Mouse (Mus musculus) layer of hippocampus, postnatal 36 days (tissue): ENCODE results near the gene Slc46a3. TPM values are rescaled to one million over a fixed set of nuclear protein-coding genes. Genes with fewer than 3 reads are reported as not detected.
"Not testable (repeated sequence)": the region's sequence is repeated elsewhere in the genome, so short reads cannot be mapped to it uniquely, and the experiment has no call there.

Source experiments
- DNase-seq, 2 experiments: peaks; one replicate each; pipeline ENCODE4 v3.0.0; 2022
- total RNA-seq, 2 experiments: library from RNA; stranded (reverse); gene quantifications; 2 replicates each; pipeline ENCODE4 v1.2.3; 2021

The Slc46a3 gene
- 1 to 10 TPM; 6.7 to 7.8 TPM for total RNA-seq

- DNase-seq = peak; percentile 93 to 96
Observed at GRCm38 (mm10) chr5:147894455-147895076, at the start of gene Slc46a3. Gene Slc46a3 (minus strand): TSS chr5:147894815.

- no peak for DNase-seq
Observed at GRCm38 (mm10) chr5:147939226-147939625, 44.6 kb upstream of the Slc46a3 start.

- no peak for DNase-seq
Observed at GRCm38 (mm10) chr5:147935096-147935495, 40.5 kb upstream of the Slc46a3 start.

- DNase-seq = no peak
Observed at GRCm38 (mm10) chr5:147928668-147929497, 34.3 kb upstream of the Slc46a3 start.

- DNase-seq = no peak
Observed at GRCm38 (mm10) chr5:147925935-147926604, 31.5 kb upstream of the Slc46a3 start.

- DNase-seq = no peak
Observed at GRCm38 (mm10) chr5:147924621-147925020, 30.0 kb upstream of the Slc46a3 start.

- DNase-seq = no peak
Observed at GRCm38 (mm10) chr5:147918044-147918846, 23.6 kb upstream of the Slc46a3 start.

- no peak for DNase-seq
Observed at GRCm38 (mm10) chr5:147916171-147916570, 21.6 kb upstream of the Slc46a3 start.

GRCm38 (mm10) chr5:147915038-147915566, 20.5 kb upstream of the Slc46a3 start:
- DNase-seq = no peak

GRCm38 (mm10) chr5:147913241-147913842, 18.7 kb upstream of the Slc46a3 start:
- DNase-seq = no peak

- no peak for DNase-seq
Observed at GRCm38 (mm10) chr5:147911744-147912143, 17.1 kb upstream of the Slc46a3 start.

- DNase-seq = no peak
Observed at GRCm38 (mm10) chr5:147910807-147911509, 16.3 kb upstream of the Slc46a3 start.

GRCm38 (mm10) chr5:147907851-147908250, 13.2 kb upstream of the Slc46a3 start:
- DNase-seq = no peak

- no peak for DNase-seq
Observed at GRCm38 (mm10) chr5:147907144-147907543, 12.5 kb upstream of the Slc46a3 start.

GRCm38 (mm10) chr5:147903166-147903565, 8.6 kb upstream of the Slc46a3 start:
- no peak for DNase-seq

GRCm38 (mm10) chr5:147902008-147902757, 7.6 kb upstream of the Slc46a3 start:
- no peak for DNase-seq

GRCm38 (mm10) chr5:147898968-147899549, 4.4 kb upstream of the Slc46a3 start:
- no peak for DNase-seq

GRCm38 (mm10) chr5:147898254-147898653, 3.6 kb upstream of the Slc46a3 start:
- DNase-seq = no peak

GRCm38 (mm10) chr5:147896501-147896900, 1.9 kb upstream of the Slc46a3 start:
- DNase-seq = not testable (repeated sequence)
